Mouse (Mus musculus) liver, adult 2 months (tissue): Measurements from ENCODE around the gene Ptprs.

ENCODE experiments used
- CTCF ChIP-seq: fragments of 200-500 bp; IDR thresholded peaks from 2 replicates; pipeline ENCODE4 v1.5.1; 2011; ENCODE audit warnings: low read depth, low read length, control low read depth
- POLR2A ChIP-seq: fragments of 200-500 bp; IDR thresholded peaks from 2 replicates; pipeline ENCODE4 v1.6.1; 2011; ENCODE audit warnings: low read length, control low read depth; ENCODE audit not compliant: insufficient read depth; ENCODE audit errors: extremely low read depth

DNA sequence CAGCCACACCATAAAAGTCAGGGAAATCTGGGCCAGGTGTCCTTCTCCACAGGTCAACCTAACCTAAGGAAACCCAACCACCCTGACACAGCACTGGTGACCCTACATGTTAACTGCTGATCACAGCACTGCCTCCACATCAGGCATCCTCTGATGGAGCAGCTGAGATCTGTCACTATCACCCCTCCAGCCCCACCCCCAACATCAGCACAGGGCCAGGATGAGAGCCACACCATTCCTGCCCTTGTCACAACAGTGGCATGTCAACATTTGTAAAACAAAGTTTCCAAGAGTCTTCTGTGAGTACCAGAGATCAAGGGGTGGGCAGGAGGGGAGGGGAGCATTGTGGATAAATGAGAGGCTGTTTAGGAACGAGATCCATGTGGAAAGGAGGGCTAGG lies 12.8 kb downstream of the Ptprs start:
- TF ChIP-seq CTCF, result no peak
- TF ChIP-seq POLR2A, result no peak
